Mouse (Mus musculus) cerebellum, adult 18-20 months (tissue): ENCODE results near the gene Bcl9l.

Experiments
- DNase-seq, 2 experiments: peaks; one replicate each; pipeline ENCODE4 v3.0.0; 2021

Gene Bcl9l

GRCm38 (mm10) chr9:44548412-44549152, 66.0 kb downstream of the Bcl9l start:
- DNase-seq, result no peak

GRCm38 (mm10) chr9:44551138-44551537, 68.5 kb downstream of the Bcl9l start:
- no peak for DNase-seq

- DNase-seq, result no peak
Observed at GRCm38 (mm10) chr9:44552161-44552560, 69.5 kb downstream of the Bcl9l start.
